Mouse (Mus musculus) limb, embryonic 13.5 days (tissue): ENCODE results near the gene Mlycd. TPM values are rescaled to one million over a fixed set of nuclear protein-coding genes. Genes with fewer than 3 reads are reported as not detected.

Experiments
- ATAC-seq: fragments of 200-750 bp; cut with Nextera tagmentation; 2 replicates; pipeline ENCODE4 v1.8.0; 2017; ENCODE audit warnings: low read depth, moderate number of reproducible peaks, moderate TSS enrichment; ENCODE audit not compliant: low FRiP score
- H3K27ac ChIP-seq: fragments of 300-500 bp; sonication (generic); 2 replicates; pipeline ENCODE4 v1.5.1; 2015; ENCODE audit warnings: inconsistent platforms, mild to moderate bottlenecking, moderate library complexity
- H3K27me3 ChIP-seq: fragments of 300-500 bp; sonication (generic); 2 replicates; pipeline ENCODE4 v1.6.1; 2015; ENCODE audit warnings: mild to moderate bottlenecking, inconsistent platforms
- H3K36me3 ChIP-seq: fragments of 300-500 bp; sonication (generic); 2 replicates; pipeline ENCODE4 v1.6.1; 2015; ENCODE audit warnings: inconsistent platforms, mild to moderate bottlenecking, moderate library complexity
- H3K4me1 ChIP-seq: fragments of 300-500 bp; sonication (generic); 2 replicates; pipeline ENCODE4 v1.6.1; 2015; ENCODE audit warnings: inconsistent platforms
- H3K4me2 ChIP-seq: fragments of 300-500 bp; sonication (generic); replicated peaks from 2 replicates; pipeline ENCODE4 v1.6.1; 2015; ENCODE audit warnings: inconsistent platforms, mild to moderate bottlenecking, moderate library complexity
- H3K4me3 ChIP-seq: fragments of 300-500 bp; sonication (generic); 2 replicates; pipeline ENCODE4 v1.5.1; 2015; ENCODE audit warnings: moderate library complexity, mild to moderate bottlenecking, inconsistent platforms
- H3K9ac ChIP-seq: fragments of 300-500 bp; sonication (generic); 2 replicates; pipeline ENCODE4 v1.6.1; 2015; ENCODE audit warnings: mild to moderate bottlenecking, inconsistent platforms
- H3K9me3 ChIP-seq: fragments of 300-500 bp; sonication (generic); 2 replicates; pipeline ENCODE4 v1.6.1; 2016; ENCODE audit warnings: inconsistent platforms
- WGBS: fragments of 180-500 bp; shearing (Covaris S2); methylation state at CpG from one replicate; pipeline ENCODE4 v1.1.7; 2015; 5-methylcytosine and 5-hydroxymethylcytosine counted together
- polyA plus RNA-seq: library from polyadenylated mRNA; unstranded; fragments of >200 nt; fragmentation: Nextera tagmentation; extraction: Ambion mirVana; gene quantifications from 2 replicates; pipeline ENCODE4 v1.2.1, GENCODE M21; 2015

Gene Mlycd
- polyA plus RNA-seq, 1 experiment from 2014 or later = 9.6 TPM

DNA sequence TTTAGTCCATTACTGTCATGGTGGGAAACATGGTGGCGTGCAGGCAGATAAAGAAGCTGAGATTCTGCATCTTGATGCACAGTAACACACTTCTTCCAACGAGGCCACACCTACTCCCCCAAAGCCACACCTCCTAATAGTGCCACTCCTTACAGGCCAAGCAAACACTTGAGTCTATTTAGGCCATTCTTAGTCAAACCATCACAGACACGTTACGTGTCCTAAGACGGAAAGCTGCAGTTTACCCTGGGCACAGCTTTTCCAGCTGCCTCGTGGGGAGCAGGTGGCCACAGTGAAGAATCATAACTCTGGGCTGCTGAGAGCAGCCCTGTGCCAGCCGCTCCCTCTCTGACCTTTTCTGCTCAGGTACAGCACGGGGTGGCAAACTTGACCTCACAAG, 13.6 kb downstream of the Mlycd start:
- no peak for ATAC-seq
- peaks cover 52% of the 10 kb centered on the region for H3K36me3 ChIP-seq

DNA sequence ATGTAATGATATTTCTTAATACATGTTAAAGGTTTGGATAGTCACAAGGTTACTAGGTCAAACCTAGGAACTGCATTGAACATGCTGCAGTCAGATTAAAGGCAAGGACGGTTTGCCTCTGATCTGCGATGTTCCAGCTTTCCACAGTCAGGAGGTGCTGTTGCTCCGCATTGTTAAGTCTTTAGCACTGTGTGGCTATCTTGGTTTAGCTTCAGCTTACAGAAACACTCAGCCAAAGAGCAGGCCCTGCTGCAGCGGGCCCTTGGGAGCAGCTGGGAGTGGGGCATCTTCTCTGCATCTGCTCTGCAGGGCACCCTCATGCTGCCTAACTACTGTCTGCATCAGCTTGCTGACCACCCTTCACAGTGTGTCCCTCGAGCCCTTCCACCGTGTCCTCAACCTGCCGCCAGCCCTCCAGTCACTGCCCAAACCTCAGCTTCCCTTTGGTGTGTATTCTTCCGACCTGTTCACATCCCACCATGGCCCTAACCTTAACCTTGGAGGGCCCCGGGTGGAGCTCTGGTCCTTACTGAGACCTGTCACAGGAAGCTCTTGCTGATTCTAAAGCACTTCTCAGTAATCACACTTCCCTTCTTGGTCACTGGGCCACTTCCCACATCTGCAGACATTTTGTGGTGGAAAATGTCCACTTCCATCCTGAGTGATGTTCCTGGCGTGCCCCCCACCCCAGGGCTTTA, 17.5 kb downstream of the Mlycd start:
- no peak overlapping the region for H3K4me3 ChIP-seq
- no peaks in the 10 kb centered on the region for H3K9me3 ChIP-seq
- no peak overlapping the region for H3K9ac ChIP-seq
- H3K4me1 ChIP-seq = peaks cover 7% of the 10 kb centered on the region; the same call in 1 of the 2 replicates
- WGBS = 55% methylated on average over 10 of the region's 10 CpGs
- peaks cover 40% of the 10 kb centered on the region for H3K36me3 ChIP-seq
- H3K4me2 ChIP-seq = 0 out of 2 replicates have a peak overlapping the region, but pooled peaks have one; percentile 60
- peaks cover 24% of the 10 kb centered on the region for H3K27me3 ChIP-seq
- ATAC-seq = no peak
- no peak overlapping the region for H3K27ac ChIP-seq

More for the DNA sequence above, 13.6 kb downstream of the Mlycd start:
- Histone ChIP-seq H3K4me1 (peaks cover 4% of the 10 kb centered on the region; the same call in 1 of the 2 replicates), H3K4me2 (no peak overlapping the region), H3K9me3 (no peaks in the 10 kb centered on the region), H3K27ac (no peak overlapping the region), H3K27me3 (peaks cover under 1% of the 10 kb centered on the region; the same call in 1 of the 2 replicates), H3K4me3 (no peak overlapping the region), H3K9ac (no peak overlapping the region)
- 86% methylated on average over 8 of the region's 8 CpGs for WGBS

DNA sequence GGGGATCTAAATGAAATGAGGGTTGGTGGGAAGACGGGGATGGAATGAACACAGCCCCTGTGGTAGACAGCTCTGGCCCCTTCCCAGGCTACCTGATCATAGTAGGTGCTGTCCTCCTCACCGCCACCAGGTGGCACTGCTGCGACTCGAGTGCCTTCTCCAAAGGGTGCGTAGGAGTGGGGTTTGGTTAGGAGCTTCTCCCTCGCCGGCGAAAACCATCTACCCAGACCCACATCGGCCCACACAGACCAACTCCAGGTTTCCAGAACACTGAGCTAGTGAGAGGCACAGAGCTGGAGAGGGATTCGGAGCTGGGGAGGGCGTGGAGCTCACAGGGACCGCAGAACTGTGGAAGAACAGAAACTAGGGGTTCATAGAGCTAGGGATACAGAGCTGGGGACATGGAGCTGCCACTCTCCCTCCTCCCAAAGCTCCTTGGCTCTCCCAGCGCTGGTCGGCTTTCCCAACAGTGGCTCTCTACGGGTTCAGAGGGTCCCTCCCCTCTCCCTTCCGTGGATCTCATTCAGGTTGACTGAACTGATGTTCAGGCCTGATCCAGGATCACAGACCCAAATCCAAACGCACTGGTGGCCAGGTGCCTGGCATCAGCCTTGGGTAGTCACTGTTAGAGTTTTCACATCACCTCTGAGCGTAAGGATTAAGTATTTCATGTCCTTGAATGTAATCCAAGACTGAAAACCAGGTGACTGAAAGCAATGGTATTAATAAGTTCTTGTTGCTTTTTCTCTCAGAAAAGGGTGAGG, 18.2 kb downstream of the Mlycd start:
- WGBS = 13% methylated on average over 18 of the region's 18 CpGs
- Histone ChIP-seq H3K4me2 (peak overlapping the region; percentile 60), H3K27me3 (peaks cover 24% of the 10 kb centered on the region), H3K9me3 (no peaks in the 10 kb centered on the region), H3K27ac (no peak overlapping the region), H3K4me3 (peak overlapping the region; percentile 24; the same call in 1 of the 2 replicates), H3K4me1 (peaks cover 7% of the 10 kb centered on the region; the same call in 1 of the 2 replicates), H3K36me3 (peaks cover 35% of the 10 kb centered on the region), H3K9ac (peak overlapping the region; percentile 58)
- ATAC-seq = peak; percentile 79

- ATAC-seq = no peak
- H3K4me2 ChIP-seq = no peak overlapping the region
- 84% methylated on average over 10 of the region's 10 CpGs for WGBS
- no peak overlapping the region for H3K27ac ChIP-seq
- peaks cover 7% of the 10 kb centered on the region; the same call in 1 of the 2 replicates for H3K4me1 ChIP-seq
- H3K27me3 ChIP-seq = peaks cover 24% of the 10 kb centered on the region
- no peaks in the 10 kb centered on the region for H3K9me3 ChIP-seq
- H3K4me3 ChIP-seq = no peak overlapping the region
- no peak overlapping the region for H3K9ac ChIP-seq
- peaks cover 28% of the 10 kb centered on the region for H3K36me3 ChIP-seq
Measured at GRCm38 (mm10) chr8:119413605-119414004, 18.9 kb downstream of the Mlycd start.

- H3K9ac ChIP-seq = no peak overlapping the region
- H3K36me3 ChIP-seq = no peaks in the 10 kb centered on the region
- H3K9me3 ChIP-seq = no peaks in the 10 kb centered on the region
- no peak for ATAC-seq
- WGBS = 62% methylated on average over 7 of the region's 7 CpGs
- H3K4me1 ChIP-seq = peaks cover 26% of the 10 kb centered on the region
- H3K4me2 ChIP-seq = no peak overlapping the region
- H3K27me3 ChIP-seq = peaks cover 11% of the 10 kb centered on the region
- H3K4me3 ChIP-seq = no peak overlapping the region
- H3K27ac ChIP-seq = no peak overlapping the region
Measured at GRCm38 (mm10) chr8:119420318-119420717, 25.6 kb downstream of the Mlycd start.

DNA sequence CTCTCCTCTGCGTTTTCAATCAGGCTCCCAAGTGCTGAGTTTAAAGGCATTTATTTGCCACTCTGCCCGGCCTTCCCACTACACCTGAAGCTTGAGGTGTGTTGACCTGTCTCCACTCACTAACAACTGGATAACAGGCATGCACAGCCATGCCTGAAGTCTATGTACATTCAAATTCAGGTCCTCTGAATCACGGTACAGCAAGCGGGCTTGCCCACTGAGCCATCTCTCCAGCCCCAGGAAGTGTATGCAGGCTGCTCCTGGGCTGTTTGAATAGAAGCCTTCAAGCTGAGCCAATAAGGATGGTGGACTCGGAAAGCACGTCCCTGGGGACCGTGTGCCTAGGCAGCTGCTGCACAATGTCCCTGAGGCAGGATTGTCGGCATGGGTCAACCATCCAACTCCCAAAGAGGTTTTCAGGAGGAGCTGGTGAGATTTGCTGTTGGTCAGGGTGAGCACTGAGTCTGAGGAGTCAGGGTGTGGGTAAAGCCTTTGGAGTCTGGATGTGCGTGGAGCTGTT, 27.0 kb downstream of the Mlycd start:
- H3K4me2 ChIP-seq = no peak overlapping the region
- H3K4me1 ChIP-seq = peaks cover 23% of the 10 kb centered on the region
- no peaks in the 10 kb centered on the region for H3K36me3 ChIP-seq
- no peak overlapping the region for H3K4me3 ChIP-seq
- no peak overlapping the region; the same call in 1 of the 2 replicates for H3K9ac ChIP-seq
- WGBS = 66% methylated on average over 9 of the region's 9 CpGs
- no peaks in the 10 kb centered on the region for H3K27me3 ChIP-seq
- no peak overlapping the region for H3K27ac ChIP-seq
- ATAC-seq = no peak
- H3K9me3 ChIP-seq = no peaks in the 10 kb centered on the region

GRCm38 (mm10) chr8:119422123-119422711, 27.5 kb downstream of the Mlycd start:
- Histone ChIP-seq H3K4me2 (no peak overlapping the region), H3K27ac (no peak overlapping the region), H3K9ac (no peak overlapping the region; the same call in none of the 2 replicates), H3K36me3 (no peaks in the 10 kb centered on the region), H3K4me3 (no peak overlapping the region), H3K27me3 (no peaks in the 10 kb centered on the region), H3K4me1 (peaks cover 23% of the 10 kb centered on the region), H3K9me3 (no peaks in the 10 kb centered on the region)
- no peak for ATAC-seq
- WGBS = 67% methylated on average over 9 of the region's 9 CpGs

DNA sequence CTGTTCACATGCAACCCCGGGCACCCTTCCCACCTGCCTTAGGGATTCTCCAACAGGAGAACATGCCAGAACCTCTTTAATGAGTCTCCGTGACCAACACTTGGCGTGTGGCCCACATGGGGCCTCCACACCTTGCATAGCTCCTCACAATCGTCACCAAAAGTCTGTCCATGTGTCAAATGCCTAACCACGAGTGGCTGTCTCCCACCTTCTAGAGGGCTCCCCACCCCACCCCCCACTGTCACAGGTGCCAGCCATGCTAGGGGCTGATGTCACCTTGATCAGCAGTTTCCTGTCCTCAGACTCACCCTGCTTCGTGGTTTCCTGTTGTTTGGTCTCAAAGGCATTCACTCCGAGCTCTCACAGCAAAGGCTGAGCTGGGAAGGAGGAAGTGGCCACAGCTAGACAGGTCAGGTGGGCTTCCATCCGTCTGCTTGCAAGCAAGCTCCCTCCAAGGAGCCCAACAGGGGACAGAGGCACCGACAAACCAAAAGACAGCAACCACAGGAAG, 29.0 kb downstream of the Mlycd start:
- 54% methylated on average over 9 of the region's 9 CpGs for WGBS
- Histone ChIP-seq H3K4me1 (peaks cover 28% of the 10 kb centered on the region), H3K4me3 (no peak overlapping the region), H3K27me3 (no peaks in the 10 kb centered on the region), H3K9ac (no peak overlapping the region), H3K27ac (peak overlapping the region; percentile 28; the same call in 1 of the 2 replicates), H3K4me2 (no peak overlapping the region), H3K9me3 (no peaks in the 10 kb centered on the region), H3K36me3 (no peaks in the 10 kb centered on the region)
- ATAC-seq = no peak

GRCm38 (mm10) chr8:119424199-119424733, 29.6 kb downstream of the Mlycd start:
- H3K9ac ChIP-seq = no peak overlapping the region
- ATAC-seq = no peak
- peak overlapping the region; percentile 28; the same call in 1 of the 2 replicates for H3K27ac ChIP-seq
- no peaks in the 10 kb centered on the region for H3K36me3 ChIP-seq
- H3K27me3 ChIP-seq = no peaks in the 10 kb centered on the region
- no peaks in the 10 kb centered on the region for H3K9me3 ChIP-seq
- H3K4me2 ChIP-seq = no peak overlapping the region
- 80% methylated on average over 10 of the region's 10 CpGs for WGBS
- no peak overlapping the region for H3K4me3 ChIP-seq
- H3K4me1 ChIP-seq = peaks cover 23% of the 10 kb centered on the region

- Histone ChIP-seq H3K27me3 (no peaks in the 10 kb centered on the region), H3K36me3 (no peaks in the 10 kb centered on the region), H3K4me2 (no peak overlapping the region), H3K4me1 (peaks cover 23% of the 10 kb centered on the region), H3K27ac (no peak overlapping the region), H3K9me3 (no peaks in the 10 kb centered on the region), H3K9ac (no peak overlapping the region), H3K4me3 (no peak overlapping the region)
- 79% methylated on average over 10 of the region's 10 CpGs for WGBS
- no peak for ATAC-seq
Measured at GRCm38 (mm10) chr8:119424740-119425139, 30.1 kb downstream of the Mlycd start.

- no peak overlapping the region for H3K4me3 ChIP-seq
- no peak overlapping the region for H3K4me2 ChIP-seq
- no peaks in the 10 kb centered on the region for H3K27me3 ChIP-seq
- H3K4me1 ChIP-seq = peaks cover 23% of the 10 kb centered on the region
- H3K36me3 ChIP-seq = no peaks in the 10 kb centered on the region
- ATAC-seq = no peak
- H3K27ac ChIP-seq = no peak overlapping the region; the same call in 1 of the 2 replicates
- WGBS = 88% methylated on average over 10 of the region's 10 CpGs
- H3K9ac ChIP-seq = no peak overlapping the region
- H3K9me3 ChIP-seq = no peaks in the 10 kb centered on the region
Measured at GRCm38 (mm10) chr8:119425533-119425932, 30.9 kb downstream of the Mlycd start.
